Mouse (Mus musculus) retina, postnatal 7 days (tissue): ENCODE measurements at regions not wholly inside any gene's neighbourhood (a gene's known extent, or its start where the extent isn't known, plus 50 kb on each side); places are given as distances from the start of the nearest gene placed in this dataset.
A peak's percentile ranks its signal among the peaks of the same experiment; 100 is the strongest.
"Not testable (repeated sequence)": the region's sequence is repeated elsewhere in the genome, so short reads cannot be mapped to it uniquely, and the experiment has no call there.

ENCODE experiments used
- DNase-seq: peaks from one replicate; pipeline ENCODE4 v3.0.0-alpha.2; 2012; ENCODE audit warnings: low read depth, low spot score

GRCm38 (mm10) chr3:117265790-117266189, 94.9 kb downstream of the Plppr4 start:
- DNase-seq = no peak

- DNase-seq = no peak
Observed at GRCm38 (mm10) chr3:117247833-117248232, 112.8 kb downstream of the Plppr4 start.

- no peak for DNase-seq
Observed at GRCm38 (mm10) chr3:117241810-117242209, 118.9 kb downstream of the Plppr4 start.

- no peak for DNase-seq
Observed at GRCm38 (mm10) chr3:117226616-117227015, 134.1 kb downstream of the Plppr4 start.

GRCm38 (mm10) chr3:117225041-117225440, 135.6 kb downstream of the Plppr4 start:
- no peak for DNase-seq

GRCm38 (mm10) chr3:117217952-117218351, 142.7 kb downstream of the Plppr4 start:
- no peak for DNase-seq

- DNase-seq = no peak
Observed at GRCm38 (mm10) chr3:117191903-117192302, 168.8 kb downstream of the Plppr4 start.

- DNase-seq = no peak
Observed at GRCm38 (mm10) chr3:117188782-117189500, 171.7 kb downstream of the Plppr4 start.

- no peak for DNase-seq
Observed at GRCm38 (mm10) chr3:117183654-117184184, 177.0 kb downstream of the Plppr4 start.

- no peak for DNase-seq
Observed at GRCm38 (mm10) chr3:117169740-117170139, 190.9 kb downstream of the Plppr4 start.

- DNase-seq = no peak
Observed at GRCm38 (mm10) chr3:117163046-117163445, 194.3 kb upstream of the Palmd start.

GRCm38 (mm10) chr3:117160689-117161088, 191.9 kb upstream of the Palmd start:
- DNase-seq = not testable (repeated sequence)

- no peak for DNase-seq
Observed at GRCm38 (mm10) chr3:117155274-117155673, 186.5 kb upstream of the Palmd start.

- no peak for DNase-seq
Observed at GRCm38 (mm10) chr3:117153011-117153473, 184.3 kb upstream of the Palmd start.

GRCm38 (mm10) chr3:117152414-117152813, 183.6 kb upstream of the Palmd start:
- no peak for DNase-seq

GRCm38 (mm10) chr3:117147414-117147813, 178.6 kb upstream of the Palmd start:
- no peak for DNase-seq

- no peak for DNase-seq
Observed at GRCm38 (mm10) chr3:117139835-117140234, 171.0 kb upstream of the Palmd start.

- no peak for DNase-seq
Observed at GRCm38 (mm10) chr3:117138720-117139119, 169.9 kb upstream of the Palmd start.

GRCm38 (mm10) chr3:117132897-117133296, 164.1 kb upstream of the Palmd start:
- DNase-seq = no peak

- no peak for DNase-seq
Observed at GRCm38 (mm10) chr3:117122211-117122610, 153.4 kb upstream of the Palmd start.

- DNase-seq = peak; percentile 33
Observed at GRCm38 (mm10) chr3:117120086-117121055, 151.6 kb upstream of the Palmd start.

GRCm38 (mm10) chr3:117119576-117119975, 150.8 kb upstream of the Palmd start:
- no peak for DNase-seq
